Mouse (Mus musculus): ENCODE data around the gene Psmg1. TPM values are rescaled to one million over a fixed set of nuclear protein-coding genes. Genes with fewer than 3 reads are reported as not detected.
"Not testable (repeated sequence)": the region's sequence is repeated elsewhere in the genome, so short reads cannot be mapped to it uniquely, and the experiment has no call there.

The Psmg1 gene
- polyA plus RNA-seq (2012; ENCODE audit: insufficient read depth, insufficient read length, missing spikeins) = 17.3 and 18.2 TPM in 2 replicates

GRCm38 (mm10) chr16:95990462-95991121 is at the start of gene Psmg1:
Gene Psmg1, minus strand, starts transcription at chr16:95990960.
- TF ChIP-seq POLR2A (IDR thresholded peaks at IDR 0.05; ENCODE audit: borderline replicate concordance, low read depth, low read length) = no peak
- TF ChIP-seq CTCF (IDR thresholded peaks at IDR 0.05; ENCODE audit: low read depth, low read length) = no peak
- H3K4me1 ChIP-seq (ENCODE audit: control insufficient read depth, insufficient read depth, low read length) = no peaks in the 10 kb centered on the region
- peak within 1 kb of the TSS; percentile 60 for H3K27ac ChIP-seq (ENCODE audit: insufficient read depth, low read depth, low read length)
- peak within 1 kb of the TSS; percentile 91 for H3K4me3 ChIP-seq (ENCODE audit: insufficient read depth, low read length)

GRCm38 (mm10) chr16:96039538-96039937 is 48.8 kb upstream of the Psmg1 start:
- no peaks in the 10 kb centered on the region for H3K4me1 ChIP-seq (ENCODE audit: control insufficient read depth, insufficient read depth, low read length)
- H3K27ac ChIP-seq (ENCODE audit: insufficient read depth, low read depth, low read length) = no peak overlapping the region
- TF ChIP-seq CTCF (IDR thresholded peaks at IDR 0.05; ENCODE audit: low read depth, low read length) = no peak
- TF ChIP-seq POLR2A (IDR thresholded peaks at IDR 0.05; ENCODE audit: borderline replicate concordance, low read depth, low read length) = no peak
- H3K4me3 ChIP-seq (ENCODE audit: insufficient read depth, low read length) = no peak overlapping the region

GRCm38 (mm10) chr16:96034473-96034872 is 43.7 kb upstream of the Psmg1 start:
- TF ChIP-seq CTCF (IDR thresholded peaks at IDR 0.05; ENCODE audit: low read depth, low read length) = no peak
- TF ChIP-seq POLR2A (IDR thresholded peaks at IDR 0.05; ENCODE audit: borderline replicate concordance, low read depth, low read length) = no peak
- no peaks in the 10 kb centered on the region for H3K4me1 ChIP-seq (ENCODE audit: control insufficient read depth, insufficient read depth, low read length)

GRCm38 (mm10) chr16:96032368-96033043 is 41.7 kb upstream of the Psmg1 start:
- H3K27ac ChIP-seq (ENCODE audit: insufficient read depth, low read depth, low read length) = no peak overlapping the region
- H3K4me3 ChIP-seq (ENCODE audit: insufficient read depth, low read length) = no peak overlapping the region
- H3K4me1 ChIP-seq (ENCODE audit: control insufficient read depth, insufficient read depth, low read length) = no peaks in the 10 kb centered on the region
- no peak for TF ChIP-seq CTCF (IDR thresholded peaks at IDR 0.05; ENCODE audit: low read depth, low read length)
- TF ChIP-seq POLR2A (IDR thresholded peaks at IDR 0.05; ENCODE audit: borderline replicate concordance, low read depth, low read length) = no peak

More at GRCm38 (mm10) chr16:96034473-96034872, 43.7 kb upstream of the Psmg1 start:
- H3K4me3 ChIP-seq (ENCODE audit: insufficient read depth, low read length) = no peak overlapping the region
- no peak overlapping the region for H3K27ac ChIP-seq (ENCODE audit: insufficient read depth, low read depth, low read length)

- no peak overlapping the region for H3K4me3 ChIP-seq (ENCODE audit: insufficient read depth, low read length)
- H3K4me1 ChIP-seq (ENCODE audit: control insufficient read depth, insufficient read depth, low read length) = no peaks in the 10 kb centered on the region
- TF ChIP-seq POLR2A (IDR thresholded peaks at IDR 0.05; ENCODE audit: borderline replicate concordance, low read depth, low read length) = no peak
- TF ChIP-seq CTCF (IDR thresholded peaks at IDR 0.05; ENCODE audit: low read depth, low read length) = no peak
- H3K27ac ChIP-seq (ENCODE audit: insufficient read depth, low read depth, low read length) = no peak overlapping the region
Observed at GRCm38 (mm10) chr16:96030476-96031102, 39.8 kb upstream of the Psmg1 start.

- Histone ChIP-seq H3K4me3 (ENCODE audit: insufficient read depth, low read length) (no peak overlapping the region), H3K4me1 (ENCODE audit: control insufficient read depth, insufficient read depth, low read length) (no peaks in the 10 kb centered on the region), H3K27ac (ENCODE audit: insufficient read depth, low read depth, low read length) (no peak overlapping the region)
- TF ChIP-seq CTCF (IDR thresholded peaks at IDR 0.05; ENCODE audit: low read depth, low read length) (no peak), POLR2A (IDR thresholded peaks at IDR 0.05; ENCODE audit: borderline replicate concordance, low read depth, low read length) (no peak)
Observed at GRCm38 (mm10) chr16:96026256-96026655, 35.5 kb upstream of the Psmg1 start.

- TF ChIP-seq POLR2A (IDR thresholded peaks at IDR 0.05; ENCODE audit: borderline replicate concordance, low read depth, low read length) (no peak), CTCF (IDR thresholded peaks at IDR 0.05; ENCODE audit: low read depth, low read length) (no peak)
- H3K4me3 ChIP-seq (ENCODE audit: insufficient read depth, low read length) = no peak overlapping the region
- no peaks in the 10 kb centered on the region for H3K4me1 ChIP-seq (ENCODE audit: control insufficient read depth, insufficient read depth, low read length)
- H3K27ac ChIP-seq (ENCODE audit: insufficient read depth, low read depth, low read length) = no peak overlapping the region
Observed at GRCm38 (mm10) chr16:96025244-96025643, 34.5 kb upstream of the Psmg1 start.

- no peak overlapping the region for H3K4me3 ChIP-seq (ENCODE audit: insufficient read depth, low read length)
- TF ChIP-seq CTCF (IDR thresholded peaks at IDR 0.05; ENCODE audit: low read depth, low read length) (no peak), POLR2A (IDR thresholded peaks at IDR 0.05; ENCODE audit: borderline replicate concordance, low read depth, low read length) (no peak)
- H3K4me1 ChIP-seq (ENCODE audit: control insufficient read depth, insufficient read depth, low read length) = no peaks in the 10 kb centered on the region
- no peak overlapping the region for H3K27ac ChIP-seq (ENCODE audit: insufficient read depth, low read depth, low read length)
Observed at GRCm38 (mm10) chr16:96021045-96021444, 30.3 kb upstream of the Psmg1 start.

GRCm38 (mm10) chr16:96009124-96009523 is 18.4 kb upstream of the Psmg1 start:
- not testable (repeated sequence) for H3K4me1 ChIP-seq (ENCODE audit: control insufficient read depth, insufficient read depth, low read length); H3K27ac ChIP-seq (ENCODE audit: insufficient read depth, low read depth, low read length); H3K4me3 ChIP-seq (ENCODE audit: insufficient read depth, low read length)

- H3K4me1 ChIP-seq (ENCODE audit: control insufficient read depth, insufficient read depth, low read length); H3K4me3 ChIP-seq (ENCODE audit: insufficient read depth, low read length); H3K27ac ChIP-seq (ENCODE audit: insufficient read depth, low read depth, low read length): not testable (repeated sequence)
Observed at GRCm38 (mm10) chr16:96004278-96004677, 13.5 kb upstream of the Psmg1 start.

All from bone marrow macrophage, adult 2 months (primary cell).